Mouse (Mus musculus) inflammation-experienced regulatory T-cells (primary cell): Measurements from ENCODE around the gene Vinac1. TPM values are rescaled to one million over a fixed set of nuclear protein-coding genes. Genes with fewer than 3 reads are reported as not detected.

Source experiments
- polyA plus RNA-seq, 2 experiments: library from polyadenylated mRNA; unstranded; fragments of 100-300 nt; shearing (Covaris generic); gene quantifications; one replicate each; pipeline ENCODE4 v1.2.1; 2017

Gene Vinac1
- under 1 TPM; 0.09 to 0.27 TPM for polyA plus RNA-seq

GRCm38 (mm10) chr2:129047811-129048210 lies at the start of gene Vinac1:
Vinac1 (minus strand) TSS chr2:129048172.

GRCm38 (mm10) chr2:129065437-129066282 lies 17.7 kb upstream of the Vinac1 start, which contains the start of gene Ttl:
Ttl (plus strand) TSS chr2:129065942.

Other genes starting within 250 kb of the Vinac1 start
- 10 to 100 TPM; 18.7 to 26.9 TPM for gene Tmem87b, start 230.1 kb downstream of the Vinac1 start, polyA plus RNA-seq
- under 1 TPM in 1 of 2 experiments, not detected in 1; 0.16 TPM for gene Fbln7, start 185.2 kb downstream of the Vinac1 start, polyA plus RNA-seq
- 10 to 100 TPM in 1 of 2 experiments, 1 to 10 TPM in 1; 9.7 to 10.4 TPM for gene Zc3h8, start 104.1 kb downstream of the Vinac1 start, polyA plus RNA-seq
- gene Zc3h6, start 80.8 kb downstream of the Vinac1 start, polyA plus RNA-seq = 1 to 10 TPM; 9.3 to 9.5 TPM
- 1 to 10 TPM; 5.6 to 5.7 TPM for gene Gm10762, start 80.4 kb downstream of the Vinac1 start, polyA plus RNA-seq
- 1 to 10 TPM; 2.6 to 5.0 TPM for gene Ttl, start 17.8 kb upstream of the Vinac1 start, polyA plus RNA-seq
- 10 to 100 TPM; 25.7 to 38.0 TPM for gene Polr1b, start 52.8 kb upstream of the Vinac1 start, polyA plus RNA-seq
- gene Chchd5, start 81.5 kb upstream of the Vinac1 start, polyA plus RNA-seq = 10 to 100 TPM; 20.8 to 23.8 TPM
- gene Slc20a1, start 150.6 kb upstream of the Vinac1 start, polyA plus RNA-seq = 10 to 100 TPM; 51.0 to 82.5 TPM
- gene Ckap2l, start 249.0 kb upstream of the Vinac1 start, polyA plus RNA-seq = 1 to 10 TPM; 1.8 to 4.3 TPM